Mouse (Mus musculus): ENCODE data around the gene Prkd1. TPM values are rescaled to one million over a fixed set of nuclear protein-coding genes. Genes with fewer than 3 reads are reported as not detected.
A peak's percentile ranks its signal among the peaks of the same experiment; 100 is the strongest.
"Not testable (repeated sequence)": the region's sequence is repeated elsewhere in the genome, so short reads cannot be mapped to it uniquely, and the experiment has no call there.

Prkd1 gene
- polyA plus RNA-seq (2015; fragmentation: Nextera tagmentation; extraction: Ambion mirVana): 6.3 and 7.0 TPM in 2 replicates

DNA sequence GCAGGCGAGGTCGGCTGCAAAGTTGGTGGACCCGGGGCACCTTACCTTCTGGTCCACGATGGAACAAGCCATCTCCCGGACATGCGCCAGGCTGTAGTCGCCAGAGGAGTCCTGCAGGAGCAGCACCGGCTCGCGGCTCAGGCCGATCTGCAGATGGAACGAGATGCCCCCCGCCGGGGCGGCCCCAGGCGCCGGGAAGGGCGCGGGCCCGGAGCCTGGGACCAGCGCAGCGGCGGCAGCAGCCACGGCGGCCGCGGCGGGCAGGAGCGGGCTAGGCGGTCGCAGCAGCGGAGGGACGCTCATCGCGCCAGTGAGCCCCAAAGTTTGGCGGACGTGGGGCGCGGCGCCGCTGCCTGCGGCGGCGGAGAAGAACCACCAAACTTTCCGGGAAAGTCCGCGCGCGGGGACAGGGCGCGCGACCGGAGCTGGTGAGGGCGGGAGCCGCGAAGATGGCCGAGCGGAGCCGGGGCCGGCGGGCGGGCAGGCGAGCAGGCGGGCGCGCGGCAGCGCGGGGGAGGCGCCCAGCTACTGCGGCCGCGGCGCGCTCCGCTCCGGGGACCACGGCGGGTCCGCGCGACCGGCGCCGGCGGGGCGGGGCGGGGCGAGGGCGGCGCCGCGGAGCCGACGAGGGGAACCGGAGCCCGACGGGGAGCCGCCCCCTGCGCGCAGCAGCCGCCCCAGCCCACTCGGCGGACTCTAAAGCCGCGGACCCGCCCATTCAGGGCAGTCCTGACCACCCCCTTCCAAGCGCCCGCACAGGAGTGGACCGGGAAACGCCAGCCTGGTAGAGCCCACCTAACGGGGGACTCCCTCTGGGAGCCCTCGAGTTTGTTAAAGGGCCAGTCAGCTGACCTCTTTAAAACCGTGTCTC, at the start of gene Prkd1:
TSS of gene Prkd1 (minus strand) at position 428 of the 871 bp plus-strand sequence.
- peak within 1 kb of the TSS; percentile 63; the same call in 1 of the 2 replicates for H3K27ac ChIP-seq
- ATAC-seq (ENCODE audit: insufficient read depth, low FRiP score, low read depth): peak; percentile 92
- peak within 1 kb of the TSS; percentile 82 for H3K9ac ChIP-seq
- no peaks in the 10 kb centered on the region for H3K36me3 ChIP-seq
- peak within 1 kb of the TSS; percentile 91 for H3K4me2 ChIP-seq
- no peaks in the 10 kb centered on the region for H3K9me3 ChIP-seq
- no peaks in the 10 kb centered on the region for H3K4me1 ChIP-seq
- no peaks in the 10 kb centered on the region for H3K27me3 ChIP-seq (replicated peaks)
- peak within 1 kb of the TSS; percentile 81 for H3K4me3 ChIP-seq (replicated peaks)
- 1% methylated on average over 98 of the region's 114 CpGs for WGBS

DNA sequence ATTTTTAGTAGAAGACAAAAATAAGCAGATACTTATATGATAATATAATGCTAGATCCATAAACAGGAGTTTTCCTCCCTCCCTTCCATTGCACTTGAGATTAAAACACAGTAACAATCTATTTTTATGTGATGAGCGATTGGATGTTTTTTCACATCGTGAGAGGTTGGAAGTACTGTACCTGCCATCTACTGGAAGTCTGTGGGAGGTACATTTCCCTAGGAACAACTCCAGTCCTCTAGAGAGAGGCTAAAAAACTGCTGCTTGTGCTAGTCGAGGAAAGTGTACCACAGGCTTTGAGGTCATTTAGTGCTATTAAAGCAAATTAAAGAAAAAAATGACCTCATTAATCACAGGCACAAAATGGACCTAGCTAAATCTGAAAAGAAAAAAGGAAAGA, 48.6 kb upstream of the Prkd1 start:
- ATAC-seq (ENCODE audit: insufficient read depth, low FRiP score, low read depth): no peak
- Histone ChIP-seq H3K4me3 (replicated peaks) (no peak overlapping the region), H3K27me3 (replicated peaks) (no peaks in the 10 kb centered on the region), H3K36me3 (no peaks in the 10 kb centered on the region), H3K27ac (no peak overlapping the region), H3K9ac (no peak overlapping the region), H3K4me1 (no peaks in the 10 kb centered on the region), H3K9me3 (no peaks in the 10 kb centered on the region), H3K4me2 (no peak overlapping the region)
- 12% methylated on average over 3 of the region's 3 CpGs for WGBS

DNA sequence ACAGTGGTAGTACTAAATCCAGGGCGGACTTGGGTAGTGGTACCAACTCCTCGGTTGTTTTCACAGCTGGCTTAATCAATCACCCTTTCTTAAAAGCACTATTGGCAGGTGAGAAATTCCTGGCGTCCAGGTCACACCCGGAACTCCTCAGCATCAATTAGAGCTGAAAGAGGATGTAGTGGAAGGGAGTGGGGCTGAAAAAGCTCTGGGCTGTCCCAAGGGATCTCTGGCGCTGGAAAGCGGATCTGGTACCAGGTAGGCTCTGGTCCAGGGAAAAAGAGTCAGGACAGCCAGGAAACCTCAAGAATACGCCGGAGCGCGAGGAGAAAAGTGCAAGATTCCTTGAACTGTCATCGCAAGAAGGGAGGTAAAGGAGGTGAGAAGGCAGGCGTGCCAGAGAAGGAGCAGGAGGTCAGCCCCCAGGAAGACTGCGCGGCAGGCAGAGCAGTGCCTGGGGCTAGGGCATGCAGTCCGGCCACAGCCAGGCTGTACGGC, 675 bp downstream of the Prkd1 start:
- peak overlapping the region; percentile 81 for H3K4me3 ChIP-seq (replicated peaks)
- 1% methylated on average over 16 of the region's 16 CpGs for WGBS
- H3K9me3 ChIP-seq: no peaks in the 10 kb centered on the region
- no peak for ATAC-seq (ENCODE audit: insufficient read depth, low FRiP score, low read depth)
- no peaks in the 10 kb centered on the region for H3K4me1 ChIP-seq
- peak overlapping the region; percentile 82 for H3K9ac ChIP-seq
- no peaks in the 10 kb centered on the region for H3K27me3 ChIP-seq (replicated peaks)
- no peaks in the 10 kb centered on the region for H3K36me3 ChIP-seq
- peak overlapping the region; percentile 91 for H3K4me2 ChIP-seq
- H3K27ac ChIP-seq: peak overlapping the region; percentile 63; the same call in 1 of the 2 replicates

DNA sequence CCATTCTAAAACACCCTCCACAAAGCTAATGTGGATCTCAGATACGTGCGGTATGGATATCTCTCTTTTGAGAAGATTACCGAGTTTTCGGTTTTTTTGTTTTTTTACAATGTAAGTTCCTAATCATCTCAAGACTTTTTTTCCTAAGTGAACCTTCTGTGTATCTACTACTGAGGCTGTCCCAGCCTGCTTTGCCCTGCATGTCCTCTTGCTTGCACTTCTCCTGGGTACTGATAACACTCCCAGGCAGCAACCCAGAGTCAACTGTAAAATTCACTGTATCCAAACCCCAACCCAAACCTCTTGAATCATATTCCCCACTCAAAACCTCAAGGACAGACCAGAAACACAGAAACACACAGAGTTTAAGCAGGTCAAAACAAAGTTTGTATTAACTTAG, 2.0 kb downstream of the Prkd1 start:
- H3K27me3 ChIP-seq (replicated peaks): no peaks in the 10 kb centered on the region
- no peak overlapping the region for H3K27ac ChIP-seq
- no peak overlapping the region for H3K4me2 ChIP-seq
- H3K36me3 ChIP-seq: no peaks in the 10 kb centered on the region
- H3K9ac ChIP-seq: no peak overlapping the region
- no peak overlapping the region for H3K4me3 ChIP-seq (replicated peaks)
- ATAC-seq (ENCODE audit: insufficient read depth, low FRiP score, low read depth): no peak
- H3K4me1 ChIP-seq: no peaks in the 10 kb centered on the region
- 84% methylated on average over 4 of the region's 4 CpGs for WGBS
- H3K9me3 ChIP-seq: no peaks in the 10 kb centered on the region

DNA sequence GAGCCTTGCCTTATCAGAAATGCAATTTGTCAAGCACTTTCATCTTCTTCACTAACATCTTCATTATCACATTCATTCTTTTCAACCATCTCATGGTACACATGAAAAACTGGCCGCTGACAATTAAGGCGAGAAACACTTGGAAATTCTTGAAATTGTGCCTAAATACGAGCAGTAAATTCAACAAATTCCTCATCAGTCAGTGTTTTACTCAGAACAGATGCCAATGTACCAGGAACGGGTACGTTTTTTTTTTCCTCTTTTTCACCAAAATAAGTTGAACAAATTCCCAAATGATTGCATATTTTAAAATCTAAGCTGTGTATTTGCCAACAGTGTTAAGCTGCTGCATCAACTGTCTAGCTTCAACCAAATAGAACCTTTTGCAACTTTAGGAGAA, 6.2 kb downstream of the Prkd1 start:
- no peak for ATAC-seq (ENCODE audit: insufficient read depth, low FRiP score, low read depth)
- Histone ChIP-seq H3K9ac (no peak overlapping the region), H3K36me3 (no peaks in the 10 kb centered on the region), H3K27ac (no peak overlapping the region), H3K4me2 (no peak overlapping the region), H3K27me3 (replicated peaks) (no peaks in the 10 kb centered on the region), H3K4me1 (no peaks in the 10 kb centered on the region), H3K4me3 (replicated peaks) (no peak overlapping the region), H3K9me3 (no peaks in the 10 kb centered on the region)
- 66% methylated on average over 5 of the region's 5 CpGs for WGBS

DNA sequence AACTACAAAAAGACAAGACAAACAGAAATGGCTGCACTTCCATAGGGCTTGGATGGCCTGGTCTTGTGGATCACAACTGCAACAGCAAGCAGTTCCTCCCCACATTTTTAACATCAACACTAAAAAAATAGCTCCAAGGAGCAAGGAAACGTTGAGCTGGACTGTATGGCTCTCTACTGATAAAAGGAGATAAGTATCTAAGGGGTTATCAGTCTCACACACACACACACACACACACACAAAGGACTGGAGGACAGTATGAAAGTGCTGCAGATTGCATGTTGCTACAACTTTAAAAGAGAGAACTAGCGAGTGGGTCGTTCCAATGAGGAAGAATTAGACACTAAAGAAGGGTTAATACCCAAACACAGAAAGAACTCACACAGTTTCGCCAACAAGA, 8.7 kb downstream of the Prkd1 start:
- Histone ChIP-seq H3K4me2 (no peak overlapping the region), H3K9ac (no peak overlapping the region), H3K27ac (no peak overlapping the region), H3K9me3 (no peaks in the 10 kb centered on the region), H3K4me3 (replicated peaks) (no peak overlapping the region), H3K36me3 (no peaks in the 10 kb centered on the region), H3K27me3 (replicated peaks) (no peaks in the 10 kb centered on the region), H3K4me1 (no peaks in the 10 kb centered on the region)
- 72% methylated on average over 4 of the region's 4 CpGs for WGBS
- no peak for ATAC-seq (ENCODE audit: insufficient read depth, low FRiP score, low read depth)

DNA sequence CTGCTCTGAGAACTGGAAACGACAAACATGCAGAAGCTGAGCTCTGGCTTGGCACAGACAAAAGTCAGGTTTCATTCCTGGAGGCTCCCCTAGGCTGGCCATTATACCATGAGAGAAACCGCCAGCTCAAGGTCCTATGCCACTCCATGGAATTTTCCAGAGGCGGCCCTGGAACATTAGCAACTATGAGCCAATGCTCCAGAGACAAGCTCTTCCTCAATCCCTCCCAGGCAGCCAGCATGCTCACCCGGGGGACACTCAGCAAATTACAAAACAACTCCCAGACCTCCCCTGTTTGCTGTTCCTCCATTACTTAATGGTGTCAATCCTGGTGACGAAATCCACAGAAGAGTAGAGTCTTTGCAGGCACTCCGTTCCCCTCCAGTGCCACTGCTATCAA, 14.5 kb downstream of the Prkd1 start:
- Histone ChIP-seq H3K9me3 (no peaks in the 10 kb centered on the region), H3K27ac (no peak overlapping the region), H3K4me3 (replicated peaks) (no peak overlapping the region), H3K27me3 (replicated peaks) (no peaks in the 10 kb centered on the region), H3K9ac (no peak overlapping the region), H3K4me2 (no peak overlapping the region), H3K4me1 (no peaks in the 10 kb centered on the region), H3K36me3 (no peaks in the 10 kb centered on the region)
- ATAC-seq (ENCODE audit: insufficient read depth, low FRiP score, low read depth): no peak
- 59% methylated on average over 6 of the region's 6 CpGs for WGBS

DNA sequence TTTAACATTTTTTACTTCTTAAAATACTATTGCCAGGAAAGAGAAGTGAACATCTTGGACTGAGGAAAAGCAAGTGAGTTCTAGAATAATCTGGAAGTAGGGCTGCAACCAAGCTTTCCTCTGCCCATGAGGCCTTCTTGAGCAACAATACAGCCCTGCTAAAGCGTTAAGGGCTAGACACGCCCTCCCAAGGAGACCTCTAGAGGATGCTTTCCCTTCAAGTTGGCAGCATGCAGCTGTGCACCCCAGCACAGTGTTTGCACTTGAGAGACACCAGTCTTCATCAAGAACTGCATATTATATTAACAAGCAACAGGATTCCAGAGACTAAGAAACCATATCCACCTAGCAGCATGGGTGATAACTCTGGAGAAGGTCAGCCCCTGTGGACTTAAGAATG, 22.8 kb downstream of the Prkd1 start:
- not testable (repeated sequence) for ATAC-seq (ENCODE audit: insufficient read depth, low FRiP score, low read depth); H3K36me3 ChIP-seq; H3K4me1 ChIP-seq; H3K9ac ChIP-seq; H3K9me3 ChIP-seq; H3K4me3 ChIP-seq (replicated peaks); H3K4me2 ChIP-seq; H3K27ac ChIP-seq; H3K27me3 ChIP-seq (replicated peaks)
- WGBS: 64% methylated on average over 2 of the region's 2 CpGs

DNA sequence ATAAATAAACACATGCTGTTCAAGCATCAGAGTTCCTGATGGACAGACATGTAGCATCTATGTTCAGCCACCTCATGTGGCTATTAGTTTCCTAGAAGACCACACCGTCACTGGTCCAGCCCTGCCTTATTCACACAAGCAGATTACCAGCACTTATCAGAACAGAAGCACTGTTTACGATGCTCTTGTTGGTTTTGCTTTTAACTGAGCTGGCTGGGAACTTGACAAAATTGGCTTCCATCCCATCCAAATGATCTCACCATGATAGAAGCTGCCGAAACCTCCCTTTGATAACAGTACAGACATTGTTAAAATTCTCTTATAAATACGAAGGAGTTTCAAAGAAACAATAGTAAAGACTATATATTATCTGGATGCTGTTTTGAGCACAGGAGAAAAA, 24.7 kb downstream of the Prkd1 start:
- 50% methylated on average over 4 of the region's 4 CpGs for whole genome bisulfite sequencing
- no peak for ATAC-seq (ENCODE audit: insufficient read depth, low FRiP score, low read depth)
- Histone ChIP-seq H3K4me2 (no peak overlapping the region), H3K4me1 (no peaks in the 10 kb centered on the region), H3K36me3 (no peaks in the 10 kb centered on the region), H3K27me3 (replicated peaks) (no peaks in the 10 kb centered on the region), H3K4me3 (replicated peaks) (no peak overlapping the region), H3K9ac (no peak overlapping the region), H3K9me3 (no peaks in the 10 kb centered on the region), H3K27ac (no peak overlapping the region)

DNA sequence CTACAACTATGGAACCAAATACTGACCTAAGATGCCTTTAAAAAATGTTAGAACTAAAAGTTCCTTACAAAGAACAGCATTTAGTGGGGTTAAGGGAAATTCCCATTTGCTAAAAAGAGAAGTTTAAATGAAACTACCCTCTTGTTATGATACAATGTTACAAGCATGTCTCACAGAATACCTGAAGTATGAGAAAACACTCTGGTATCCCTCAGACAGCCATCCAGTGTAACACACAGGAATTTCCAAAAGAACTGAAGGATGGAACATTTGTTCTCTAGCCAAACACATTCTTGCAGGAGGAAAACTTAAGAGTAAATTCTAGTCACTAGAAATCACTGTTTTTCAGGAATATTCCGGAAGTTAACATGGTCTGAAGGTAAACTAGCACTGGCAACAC, 33.0 kb downstream of the Prkd1 start:
- Histone ChIP-seq H3K4me2 (no peak overlapping the region), H3K36me3 (no peaks in the 10 kb centered on the region), H3K9me3 (no peaks in the 10 kb centered on the region), H3K4me1 (no peaks in the 10 kb centered on the region), H3K27ac (no peak overlapping the region), H3K4me3 (replicated peaks) (no peak overlapping the region), H3K27me3 (replicated peaks) (no peaks in the 10 kb centered on the region), H3K9ac (no peak overlapping the region)
- ATAC-seq (ENCODE audit: insufficient read depth, low FRiP score, low read depth): no peak
- WGBS: 94% methylated on average over 1 of the region's 1 CpGs

DNA sequence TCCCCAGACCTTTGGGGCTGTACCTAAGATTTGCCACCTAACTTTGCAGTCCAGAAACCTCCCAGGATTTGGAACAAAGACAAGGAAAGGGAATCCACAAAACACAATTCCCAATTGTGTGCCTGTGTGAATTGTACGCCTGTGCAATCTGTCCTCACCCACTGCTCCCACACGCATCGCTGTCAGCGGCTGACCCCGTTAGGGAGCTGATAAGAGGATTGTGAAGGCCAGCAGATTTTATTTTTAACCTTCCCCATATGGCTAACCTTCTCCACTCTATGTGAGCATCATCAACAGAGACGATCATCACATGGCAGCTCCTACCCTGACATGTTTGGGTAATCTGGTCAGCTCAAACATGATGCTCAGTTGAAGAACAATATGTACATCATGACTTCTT, 34.6 kb downstream of the Prkd1 start:
- ATAC-seq (ENCODE audit: insufficient read depth, low FRiP score, low read depth): no peak
- Histone ChIP-seq H3K9ac (no peak overlapping the region), H3K4me2 (no peak overlapping the region)

DNA sequence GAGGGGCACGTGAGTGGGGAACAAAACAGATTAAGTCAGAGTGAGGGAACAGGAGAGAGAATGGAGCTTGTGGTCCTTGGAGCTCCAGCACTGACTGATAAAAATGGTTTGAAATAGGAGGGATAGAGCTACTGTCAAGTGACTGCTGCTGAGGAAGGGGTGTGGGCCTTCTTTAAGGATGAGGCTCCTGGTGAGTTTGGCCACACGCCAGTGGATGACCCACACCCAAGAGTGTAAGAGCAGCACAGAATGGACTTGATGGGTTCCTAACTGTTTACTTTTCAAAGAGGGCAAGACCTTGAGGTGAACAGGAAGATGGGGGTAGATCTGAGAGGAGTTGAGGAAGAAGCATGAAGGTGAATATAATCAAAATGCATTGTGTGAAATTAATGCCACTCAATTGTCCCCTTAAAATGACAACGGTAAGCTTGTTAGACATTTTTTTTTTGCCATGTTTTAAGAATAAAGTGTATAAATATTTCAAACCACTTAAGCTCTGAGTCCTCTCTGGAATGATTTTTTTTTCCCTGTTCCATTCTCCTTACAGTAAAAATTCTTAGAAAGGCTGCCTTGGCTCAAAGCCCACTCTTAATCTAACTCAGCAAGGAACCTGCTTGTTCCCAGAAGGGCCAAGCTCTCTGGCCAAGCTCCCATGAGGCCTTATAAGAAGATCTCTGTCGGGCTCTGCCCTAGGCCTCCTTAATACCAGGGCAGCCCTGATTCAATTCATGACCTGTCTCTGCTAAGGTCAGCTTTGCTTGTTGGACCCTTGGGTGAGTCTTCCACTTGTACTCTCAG, 42.0 kb downstream of the Prkd1 start:
- no peak for ATAC-seq (ENCODE audit: insufficient read depth, low FRiP score, low read depth)

More for the DNA sequence above, 34.6 kb downstream of the Prkd1 start:
- Histone ChIP-seq H3K27me3 (replicated peaks) (no peaks in the 10 kb centered on the region), H3K4me3 (replicated peaks) (no peak overlapping the region), H3K27ac (no peak overlapping the region), H3K9me3 (no peaks in the 10 kb centered on the region), H3K4me1 (no peaks in the 10 kb centered on the region), H3K36me3 (no peaks in the 10 kb centered on the region)
- 50% methylated on average over 6 of the region's 6 CpGs for WGBS

More for the DNA sequence above, 42.0 kb downstream of the Prkd1 start:
- Histone ChIP-seq H3K4me1 (no peaks in the 10 kb centered on the region), H3K9me3 (no peaks in the 10 kb centered on the region), H3K9ac (no peak overlapping the region), H3K27ac (no peak overlapping the region), H3K4me3 (replicated peaks) (no peak overlapping the region), H3K27me3 (replicated peaks) (no peaks in the 10 kb centered on the region), H3K4me2 (no peak overlapping the region), H3K36me3 (no peaks in the 10 kb centered on the region)
- WGBS: 56% methylated on average over 4 of the region's 4 CpGs

All from stomach, embryonic 15.5 days (tissue).